Mouse (Mus musculus) frontal cortex, adult (tissue): ENCODE measurements at regions not wholly inside any gene's neighbourhood (a gene's known extent, or its start where the extent isn't known, plus 50 kb on each side); places are given as distances from the start of the nearest gene placed in this dataset.
A peak's percentile ranks its signal among the peaks of the same experiment; 100 is the strongest.

Experiments used
- ATAC-seq: cut with Nextera tagmentation; 2 replicates; pipeline ENCODE4 v1.9.2; 2017; ENCODE audit warnings: mild to moderate bottlenecking, moderate library complexity, mixed read lengths; ENCODE audit not compliant: low TSS enrichment

DNA sequence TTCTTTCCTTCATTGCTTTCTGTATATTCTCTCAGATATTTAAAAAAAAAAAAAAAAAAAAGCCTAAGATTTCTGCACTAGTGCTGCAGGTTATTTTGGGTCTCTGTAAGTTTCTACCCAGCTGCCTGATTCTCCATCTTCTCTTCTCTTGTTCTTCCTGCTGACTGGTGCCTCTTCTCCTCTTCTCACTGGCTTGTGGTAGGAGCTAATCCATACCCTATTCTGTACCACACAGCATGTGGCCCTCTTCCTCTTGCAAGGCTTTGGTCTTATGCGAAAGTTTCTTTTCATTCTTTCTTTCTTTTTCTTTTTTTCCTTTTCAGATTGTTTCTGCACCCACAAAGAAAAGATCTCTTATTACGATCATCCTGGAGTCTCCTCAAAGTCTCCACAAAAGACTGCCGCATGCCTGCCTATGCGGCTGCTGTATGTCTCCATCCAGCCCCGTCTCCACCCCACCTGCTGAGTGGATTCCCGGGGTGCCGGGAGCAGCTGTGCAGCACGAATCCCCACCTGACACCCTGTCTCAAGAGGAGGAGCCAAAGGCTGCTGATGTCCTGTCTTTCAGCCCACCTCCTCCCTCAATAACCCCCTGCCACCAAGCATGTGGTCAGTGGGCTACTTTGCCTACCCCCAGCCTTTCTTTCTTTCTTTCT is 66.3 kb downstream of the Ythdf1 start:
- peak; percentile 75 for ATAC-seq

DNA sequence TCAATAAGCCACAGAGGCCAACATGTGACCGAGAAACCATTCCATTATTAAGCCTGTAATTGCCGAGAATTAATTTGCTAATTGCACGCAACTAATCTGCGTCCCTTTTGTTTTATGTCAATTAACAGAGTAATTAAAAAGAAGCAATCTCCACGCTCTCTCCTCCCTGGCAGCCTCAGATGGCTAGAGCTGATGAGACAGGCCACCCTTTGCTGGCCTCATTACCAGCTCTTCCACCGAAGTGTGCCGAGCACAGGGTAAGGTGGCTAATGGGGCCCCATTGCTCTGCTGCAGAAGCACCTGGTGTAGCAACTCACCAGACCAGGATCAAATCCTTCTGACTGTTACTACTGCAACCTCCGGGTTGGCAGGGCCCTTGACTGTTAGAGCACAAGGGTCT is 70.8 kb upstream of the Bhlhe23 start:
- no peak for ATAC-seq

DNA sequence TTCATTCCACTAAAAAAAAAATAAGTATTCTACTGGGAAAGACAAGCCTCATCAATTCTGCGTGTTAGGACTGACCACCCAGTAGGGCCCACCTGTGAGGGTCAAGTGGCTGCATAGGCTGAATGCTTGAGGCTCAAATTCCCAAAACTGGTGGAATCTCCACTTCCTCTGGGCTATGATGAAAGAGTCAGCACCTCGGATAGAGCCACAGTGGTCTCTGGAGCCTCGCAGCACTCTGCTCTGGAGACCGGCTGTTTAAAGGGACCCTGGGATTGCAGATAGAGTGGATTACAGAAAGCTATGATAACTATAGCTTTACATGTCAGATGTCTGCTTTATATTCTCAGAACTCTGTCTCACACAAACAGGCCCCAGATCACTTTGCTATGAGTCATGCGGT is 68.3 kb upstream of the Bhlhe23 start:
- ATAC-seq: no peak

DNA sequence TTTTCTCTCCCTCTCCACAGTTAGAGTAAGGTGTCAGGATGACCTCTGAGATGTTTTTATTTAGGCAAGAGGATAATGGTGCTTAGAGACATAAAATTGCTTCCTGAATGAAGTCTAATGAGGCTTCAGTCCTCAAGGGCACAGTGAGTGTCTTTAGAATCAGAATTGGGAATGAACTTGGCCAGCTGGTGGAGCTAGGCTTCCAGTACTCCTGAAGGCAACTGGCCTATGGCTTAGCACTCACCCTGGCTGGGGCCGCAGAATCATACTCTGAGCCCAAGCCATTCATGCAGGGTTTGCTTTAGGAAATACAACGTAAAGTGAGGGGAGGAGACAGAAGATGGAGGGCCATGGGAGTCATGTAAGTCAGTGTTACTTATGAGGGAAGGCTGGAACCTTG is 67.0 kb upstream of the Bhlhe23 start:
- peak; percentile 41; the same call in 1 of the 2 replicates for ATAC-seq

DNA sequence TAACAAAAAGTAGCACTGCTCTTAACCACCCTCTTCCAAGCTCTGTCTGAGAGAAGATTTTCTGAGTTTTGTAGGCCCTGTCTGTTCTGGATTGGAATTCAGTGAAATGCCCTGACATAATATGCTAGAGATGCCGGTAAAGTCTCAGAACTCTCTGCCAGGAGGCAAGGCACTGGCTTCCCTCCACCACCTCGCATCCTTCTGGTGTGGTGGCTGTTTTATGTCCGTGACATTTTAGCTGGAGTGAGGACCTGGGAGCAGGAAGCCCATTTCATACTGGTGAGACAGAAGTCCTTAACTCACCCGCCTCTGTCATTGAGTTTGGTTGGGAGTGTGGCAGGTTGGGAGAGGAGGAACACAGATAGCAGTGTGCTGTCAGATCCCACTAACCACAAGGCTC is 62.4 kb upstream of the Bhlhe23 start:
- no peak for ATAC-seq

DNA sequence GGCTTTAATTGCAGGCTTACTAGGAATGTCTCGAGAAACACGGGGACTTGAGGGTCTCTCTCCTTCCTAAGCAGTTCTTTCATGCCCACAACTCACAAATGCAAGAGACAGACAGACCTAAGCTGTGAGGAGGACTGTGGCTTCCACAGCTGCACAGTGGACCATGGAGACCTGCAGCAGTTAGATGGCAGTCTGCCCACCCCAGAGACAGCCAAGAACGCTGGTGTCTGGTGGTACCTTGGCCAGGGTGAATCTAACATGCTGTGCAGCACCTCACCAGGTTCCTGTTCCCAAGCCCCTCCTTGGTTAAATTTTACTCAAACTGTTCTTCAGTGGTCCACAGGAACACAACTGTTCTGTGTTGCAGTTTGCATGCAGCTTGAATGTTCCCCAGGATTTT is 61.3 kb upstream of the Bhlhe23 start:
- ATAC-seq: no peak

DNA sequence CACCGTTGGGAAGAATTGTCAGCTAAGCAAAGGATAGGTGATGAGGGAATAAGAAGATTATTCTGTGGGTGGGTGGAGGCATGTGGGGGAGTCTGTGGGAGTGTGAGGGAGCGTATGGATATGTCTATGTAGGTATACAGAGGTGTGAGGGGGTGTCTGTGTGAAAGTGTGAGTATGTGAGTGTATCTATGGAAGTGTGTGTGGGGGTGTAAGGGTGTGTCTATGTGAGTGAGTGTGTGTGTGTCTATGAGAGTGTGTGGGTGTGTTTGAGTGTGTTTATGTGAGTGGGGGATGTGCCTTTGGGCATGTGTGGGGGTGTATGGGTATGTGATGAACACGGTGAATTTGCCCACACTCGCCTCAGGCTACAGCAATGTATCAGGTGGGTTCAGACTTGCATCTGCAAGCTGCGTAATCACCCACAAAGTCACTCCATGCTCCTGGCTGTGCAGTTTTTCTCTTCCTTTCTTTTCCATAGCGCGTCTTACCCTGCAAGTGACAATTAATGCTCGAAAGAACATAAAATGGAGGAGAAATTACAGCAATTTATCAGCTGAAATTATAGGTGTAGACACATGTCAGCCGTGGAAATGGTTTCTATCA is 60.7 kb upstream of the Bhlhe23 start:
- ATAC-seq: peak; percentile 38; the same call in 1 of the 2 replicates

DNA sequence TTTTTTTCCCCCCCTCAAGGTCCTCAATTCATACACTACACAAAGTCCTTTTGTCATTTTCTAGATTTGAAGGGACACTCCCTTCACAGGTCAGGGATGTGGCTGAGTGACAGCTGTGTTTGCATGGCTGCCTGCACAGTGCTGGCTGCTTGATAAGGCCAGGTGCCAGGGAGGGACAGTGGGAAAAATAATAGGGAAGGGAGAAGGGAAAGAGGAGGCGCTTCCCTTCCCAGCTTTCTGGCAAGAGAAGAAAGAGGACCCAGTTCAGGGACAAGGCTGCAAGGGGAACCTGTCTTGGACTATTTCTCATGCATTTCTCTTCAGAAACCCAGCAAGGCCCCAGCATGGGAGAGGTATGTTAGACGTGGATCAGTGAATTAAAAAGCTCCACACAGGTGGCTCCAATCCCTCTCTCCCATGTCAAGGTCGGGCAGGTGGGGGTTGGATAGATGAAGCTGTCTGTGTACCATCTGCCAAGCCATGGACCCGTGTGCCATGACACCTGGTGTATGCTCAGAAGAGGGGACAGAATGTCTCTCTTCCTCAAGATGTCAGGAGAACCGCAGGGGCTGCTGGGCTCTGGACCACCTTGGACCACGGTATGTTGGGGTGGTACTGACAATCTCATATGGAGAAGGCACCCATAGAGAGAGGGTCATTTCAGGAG is 59.4 kb upstream of the Bhlhe23 start:
- no peak for ATAC-seq

DNA sequence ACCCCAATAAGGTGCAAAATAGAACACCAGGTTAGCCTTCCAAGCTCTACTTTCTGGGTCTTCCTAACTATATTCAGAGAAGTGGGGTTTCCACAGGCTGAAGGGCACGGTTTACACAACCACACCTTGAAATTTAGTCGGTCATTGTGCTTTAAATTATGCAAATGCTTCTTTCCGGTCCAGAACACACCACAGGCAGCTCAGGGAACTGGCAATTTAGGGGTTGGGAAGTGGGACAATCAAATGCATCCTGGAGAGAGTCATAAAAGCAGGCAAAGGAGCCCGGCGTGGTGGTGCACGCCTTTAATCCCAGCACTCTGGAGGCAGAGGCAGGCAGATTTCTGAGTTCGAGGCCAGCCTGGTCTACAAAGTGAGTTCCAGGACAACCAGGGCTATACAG is 56.0 kb upstream of the Bhlhe23 start:
- no peak for ATAC-seq

DNA sequence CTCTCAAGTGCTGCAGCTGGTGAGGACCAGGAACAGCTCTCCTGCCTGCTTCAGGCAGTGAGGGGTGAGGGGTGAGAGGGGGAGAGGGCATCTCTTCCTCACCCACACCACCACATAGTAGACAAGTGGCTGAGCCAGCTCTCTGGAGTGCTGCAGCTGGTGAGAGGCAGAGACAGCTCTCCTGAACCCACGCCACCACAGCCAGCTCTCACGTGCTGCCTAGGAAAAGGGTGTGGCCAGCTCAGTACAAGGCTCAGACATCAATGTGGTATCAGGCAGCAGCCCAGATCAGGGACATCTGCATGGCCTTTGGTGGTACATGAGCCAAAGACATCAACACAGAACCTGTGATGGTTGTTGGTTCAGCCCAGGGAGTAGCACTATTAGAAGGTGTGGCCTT is 53.9 kb upstream of the Bhlhe23 start:
- no peak for ATAC-seq

DNA sequence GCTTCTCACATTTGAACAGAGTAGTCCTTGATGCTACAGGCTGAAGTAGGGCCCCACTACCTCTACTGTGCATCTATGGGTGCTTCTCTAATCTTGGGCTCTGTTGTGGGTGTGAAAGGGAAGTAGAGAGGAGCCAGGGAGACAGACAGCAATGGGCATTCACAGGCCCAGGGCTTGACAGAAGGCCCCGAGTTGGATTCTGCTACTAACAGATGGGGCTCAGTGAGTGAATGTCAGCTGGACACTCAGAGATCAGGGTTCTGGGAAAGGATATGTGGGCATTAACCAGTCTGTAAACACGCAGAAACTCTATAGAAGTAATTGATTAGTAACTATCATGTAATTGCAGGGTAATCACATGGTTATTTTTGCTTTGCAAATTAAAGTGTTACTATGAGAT is 51.4 kb upstream of the Bhlhe23 start:
- ATAC-seq: no peak

DNA sequence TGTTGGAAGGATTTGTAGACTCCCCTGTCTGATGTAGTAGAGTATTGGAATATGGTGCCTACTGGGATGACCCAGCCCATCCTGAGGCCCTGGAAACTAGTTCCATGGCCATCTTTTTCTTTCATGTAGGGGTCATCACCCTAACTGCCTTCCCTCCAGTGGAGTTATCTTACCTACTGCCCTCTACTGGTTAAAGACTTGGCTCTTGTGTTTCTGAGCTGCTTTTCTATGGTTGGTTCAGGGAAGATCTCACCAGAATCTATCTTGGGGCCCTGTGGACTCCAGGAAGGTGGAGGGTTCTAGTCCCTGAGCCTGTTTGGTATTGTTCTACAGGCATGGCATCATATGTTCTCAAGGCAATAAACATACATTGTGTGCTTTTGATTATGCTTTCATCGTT is 50.0 kb upstream of the Bhlhe23 start:
- ATAC-seq: no peak
